Mouse (Mus musculus) liver, postnatal 0 days (tissue): ENCODE results near the gene Fosb.

Source experiments
- CTCF ChIP-seq: sonication (generic); IDR thresholded peaks from 2 replicates; pipeline ENCODE4 v1.5.1; 2016; ENCODE audit warnings: antibody characterized with exemption, low read depth
- EP300 ChIP-seq: IDR thresholded peaks from 2 replicates; pipeline ENCODE4 v1.6.1; 2016; ENCODE audit warnings: antibody characterized with exemption, low read depth, mild to moderate bottlenecking

DNA sequence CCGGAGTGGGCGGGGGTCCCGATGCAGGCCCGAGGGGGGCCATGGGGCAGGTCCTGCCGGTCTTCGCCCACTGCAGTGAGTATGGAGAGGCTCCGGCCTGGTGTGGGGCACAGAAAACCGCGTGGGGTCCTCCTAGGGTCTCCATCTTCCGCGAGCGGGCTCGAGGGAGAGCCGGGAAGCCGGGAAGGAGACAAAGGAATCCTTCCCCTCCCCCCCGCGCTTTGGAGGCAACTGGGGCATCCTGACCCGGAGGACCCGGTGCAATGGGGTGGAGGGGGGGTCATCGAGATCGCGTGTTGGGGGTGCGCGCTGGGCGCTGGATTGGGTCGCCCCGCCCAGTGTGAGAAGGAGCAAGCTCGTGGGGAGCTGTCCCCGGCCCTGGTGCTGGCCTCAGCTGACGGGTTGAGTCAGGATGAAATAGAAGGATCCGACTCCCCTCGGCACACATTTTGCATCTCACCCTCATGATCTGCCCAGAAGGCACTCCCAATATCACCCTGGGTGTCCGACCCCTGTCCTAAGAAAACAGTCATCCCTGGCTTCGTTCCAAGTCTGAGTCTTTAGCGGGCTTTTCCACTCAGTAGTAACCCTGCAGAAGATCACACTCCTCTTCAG is 27.0 kb downstream of the Fosb start:
- TF ChIP-seq EP300 (no peak), CTCF (no peak)
